Mouse (Mus musculus): Measurements from ENCODE around the gene Gm21028. TPM values are rescaled to one million over a fixed set of nuclear protein-coding genes. Genes with fewer than 3 reads are reported as not detected.
"Not testable (repeated sequence)": the region's sequence is repeated elsewhere in the genome, so short reads cannot be mapped to it uniquely, and the experiment has no call there.

Gm21028 gene
- not detected in 2 replicates for total RNA-seq (2017)

GRCm38 (mm10) chr7:42578488-42578887 is at the start of gene Gm21028:
Gene Gm21028 (minus strand): TSS chr7:42578588.
- no peak for ATAC-seq (replicated peaks in 1 of 2; ENCODE audit: insufficient read depth in 1 of 2, low FRiP score in 2 of 2, low TSS enrichment in 1 of 2, low read depth in 1 of 2, poor library complexity in 2 of 2, severe bottlenecking in 2 of 2)

- not testable (repeated sequence) for ATAC-seq (replicated peaks in 1 of 2; ENCODE audit: insufficient read depth in 1 of 2, low FRiP score in 2 of 2, low TSS enrichment in 1 of 2, low read depth in 1 of 2, poor library complexity in 2 of 2, severe bottlenecking in 2 of 2)
These were observed 17.3 kb upstream of the Gm21028 start for GRCm38 (mm10) chr7:42595666-42596065.

- not testable (repeated sequence) for ATAC-seq (replicated peaks in 1 of 2; ENCODE audit: insufficient read depth in 1 of 2, low FRiP score in 2 of 2, low TSS enrichment in 1 of 2, low read depth in 1 of 2, poor library complexity in 2 of 2, severe bottlenecking in 2 of 2)
These were observed 14.0 kb upstream of the Gm21028 start, which contains the start of gene Zfp977 for GRCm38 (mm10) chr7:42592413-42592812. Gene Zfp977 (minus strand): TSS chr7:42592547.

GRCm38 (mm10) chr7:42591311-42591710 is 12.9 kb upstream of the Gm21028 start:
- not testable (repeated sequence) for ATAC-seq (replicated peaks in 1 of 2; ENCODE audit: insufficient read depth in 1 of 2, low FRiP score in 2 of 2, low TSS enrichment in 1 of 2, low read depth in 1 of 2, poor library complexity in 2 of 2, severe bottlenecking in 2 of 2)

- no peak for ATAC-seq (replicated peaks in 1 of 2; ENCODE audit: insufficient read depth in 1 of 2, low FRiP score in 2 of 2, low TSS enrichment in 1 of 2, low read depth in 1 of 2, poor library complexity in 2 of 2, severe bottlenecking in 2 of 2)
These were observed 26.6 kb downstream of the Gm21028 start for GRCm38 (mm10) chr7:42551766-42552165.

Other genes with a start within 250 kb of the Gm21028 start
- not detected in 2 replicates for gene 4933421I07Rik, start 130.5 kb downstream of the Gm21028 start, total RNA-seq (2017)
- gene Zfp141, start 72.8 kb downstream of the Gm21028 start, total RNA-seq (2017) = 58.7 and 67.5 TPM in 2 replicates
- 0.50 and 1.2 TPM in 2 replicates for gene Zfp977, start 14.0 kb upstream of the Gm21028 start, total RNA-seq (2017)
- gene Zfp976, start 64.0 kb upstream of the Gm21028 start, total RNA-seq (2017) = 11.6 and 13.9 TPM in 2 replicates
- gene Zfp975, start 114.2 kb upstream of the Gm21028 start, total RNA-seq (2017) = 11.4 and 14.6 TPM in 2 replicates
- gene Gm17067, start 148.4 kb upstream of the Gm21028 start, total RNA-seq (2017) = not detected in 2 replicates
- gene Vmn2r62, start 214.9 kb upstream of the Gm21028 start, total RNA-seq (2017) = not detected in 2 replicates

Measured in hematopoietic stem cell, adult 5-6 weeks (primary cell).